Mouse (Mus musculus): ENCODE measurements around the gene Luzp1. TPM values are rescaled to one million over a fixed set of nuclear protein-coding genes. Genes with fewer than 3 reads are reported as not detected.

Gene Luzp1
- polyA plus RNA-seq, 1 experiment from 2014 or later = 67.8 TPM

DNA sequence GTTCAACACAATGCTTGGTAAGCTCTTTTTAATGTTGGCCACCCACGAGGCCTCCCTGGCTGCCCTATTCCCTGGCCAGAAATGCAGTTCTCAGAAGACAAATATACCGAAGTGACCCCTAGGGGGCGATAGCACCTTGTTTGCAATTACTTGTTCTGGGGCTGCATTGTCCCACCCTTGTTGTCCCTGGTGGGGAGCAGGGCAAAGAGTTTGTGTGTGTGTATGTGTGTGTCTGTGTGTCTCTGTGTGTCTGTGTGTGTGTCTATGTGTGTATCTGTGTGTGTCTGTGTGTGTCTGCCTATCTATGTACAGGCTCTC lies 38.2 kb upstream of the Luzp1 start:
- no peak overlapping the region for H3K9ac ChIP-seq (ENCODE audit: low read length)
- DNase-seq (ENCODE audit: low spot score) = peak; percentile 71
- no peaks in the 10 kb centered on the region for H3K36me3 ChIP-seq (ENCODE audit: control insufficient read depth, insufficient read depth, low read length)
- H3K4me3 ChIP-seq (ENCODE audit: low read depth, low read length) = no peak overlapping the region
- no peaks in the 10 kb centered on the region for H3K9me3 ChIP-seq (ENCODE audit: control insufficient read depth, low read length)
- ATAC-seq (ENCODE audit: low FRiP score, low TSS enrichment) = no peak
- WGBS = 6% methylated on average over 3 of the region's 3 CpGs
- no peaks in the 10 kb centered on the region for H3K27me3 ChIP-seq (ENCODE audit: control insufficient read depth, insufficient read depth, low read length)
- H3K4me1 ChIP-seq (replicated peaks; ENCODE audit: control insufficient read depth, insufficient read depth) = no peaks in the 10 kb centered on the region; the same call in 1 of the 2 replicates
- no peak overlapping the region for H3K4me2 ChIP-seq (replicated peaks; ENCODE audit: low read depth)
- no peak overlapping the region for H3K27ac ChIP-seq (replicated peaks)
- TF ChIP-seq CTCF (IDR thresholded peaks at IDR 0.05; ENCODE audit: low read depth) = peak; percentile 83
- TF ChIP-seq EP300 (optimal IDR thresholded peaks at IDR 0.05) = no peak

DNA sequence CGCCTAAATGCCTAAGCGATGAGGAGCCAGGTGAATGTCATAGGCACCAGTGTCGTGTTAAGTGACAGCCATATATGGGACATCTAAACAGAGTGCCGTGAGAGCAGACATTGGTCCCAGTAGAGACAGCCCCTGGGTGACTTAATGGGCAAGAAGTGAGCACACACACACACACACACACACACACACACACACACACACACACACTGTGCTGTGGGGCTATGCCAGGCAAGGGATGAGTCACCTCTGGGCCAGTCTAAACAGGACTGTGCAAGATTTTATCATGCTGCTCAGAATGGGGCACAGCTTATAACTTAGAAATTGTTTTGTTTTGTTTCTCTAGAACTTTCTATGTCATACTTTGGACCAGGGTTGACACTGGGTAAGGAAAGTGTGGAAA lies 35.5 kb upstream of the Luzp1 start:
- H3K36me3 ChIP-seq (ENCODE audit: control insufficient read depth, insufficient read depth, low read length) = no peaks in the 10 kb centered on the region
- 65% methylated on average over 4 of the region's 4 CpGs for whole genome bisulfite sequencing
- no peak for TF ChIP-seq CTCF (IDR thresholded peaks at IDR 0.05; ENCODE audit: low read depth)
- no peak for TF ChIP-seq EP300 (optimal IDR thresholded peaks at IDR 0.05)
- H3K4me2 ChIP-seq (replicated peaks; ENCODE audit: low read depth) = no peak overlapping the region
- H3K4me3 ChIP-seq (ENCODE audit: low read depth, low read length) = no peak overlapping the region
- DNase-seq (ENCODE audit: low spot score) = peak; percentile 25
- no peak overlapping the region for H3K9ac ChIP-seq (ENCODE audit: low read length)
- no peaks in the 10 kb centered on the region for H3K9me3 ChIP-seq (ENCODE audit: control insufficient read depth, low read length)
- 0 out of 2 replicates have a peak overlapping the region, but pooled peaks have one; percentile 8 for H3K27ac ChIP-seq (replicated peaks)
- peaks cover 2% of the 10 kb centered on the region; the same call in 1 of the 2 replicates for H3K4me1 ChIP-seq (replicated peaks; ENCODE audit: control insufficient read depth, insufficient read depth)
- ATAC-seq (ENCODE audit: low FRiP score, low TSS enrichment) = peak; percentile 74
- H3K27me3 ChIP-seq (ENCODE audit: control insufficient read depth, insufficient read depth, low read length) = no peaks in the 10 kb centered on the region

DNA sequence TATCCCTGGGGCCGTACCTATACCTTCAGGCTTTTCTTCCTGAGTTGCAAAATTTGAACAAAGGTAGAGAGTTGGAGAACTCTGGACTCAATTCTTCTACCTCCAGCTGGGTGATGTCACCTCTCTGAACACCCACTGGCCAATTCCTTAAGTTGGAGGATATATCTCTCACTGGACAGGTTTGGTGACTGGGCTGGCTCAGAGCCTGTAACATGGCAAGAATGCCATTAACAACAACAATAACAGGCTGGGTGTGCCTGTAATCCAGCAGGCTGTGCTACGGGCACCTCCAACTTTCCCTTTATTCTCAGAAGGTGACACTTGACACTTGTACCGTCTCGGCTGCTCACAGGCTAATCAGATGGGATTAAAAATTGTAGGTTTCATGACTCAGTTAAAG lies 30.5 kb upstream of the Luzp1 start:
- no peak overlapping the region for H3K4me2 ChIP-seq (replicated peaks; ENCODE audit: low read depth)
- no peaks in the 10 kb centered on the region for H3K36me3 ChIP-seq (ENCODE audit: control insufficient read depth, insufficient read depth, low read length)
- H3K4me1 ChIP-seq (replicated peaks; ENCODE audit: control insufficient read depth, insufficient read depth) = 0 out of 2 replicates have a peak, but pooled peaks cover 2% of the 10 kb centered on the region
- H3K27ac ChIP-seq (replicated peaks) = no peak overlapping the region
- no peaks in the 10 kb centered on the region for H3K27me3 ChIP-seq (ENCODE audit: control insufficient read depth, insufficient read depth, low read length)
- WGBS = 32% methylated on average over 4 of the region's 4 CpGs
- H3K9ac ChIP-seq (ENCODE audit: low read length) = no peak overlapping the region
- ATAC-seq (ENCODE audit: low FRiP score, low TSS enrichment) (peak; percentile 33), DNase-seq (ENCODE audit: low spot score) (peak; percentile 36)
- no peaks in the 10 kb centered on the region for H3K9me3 ChIP-seq (ENCODE audit: control insufficient read depth, low read length)
- H3K4me3 ChIP-seq (ENCODE audit: low read depth, low read length) = no peak overlapping the region
- TF ChIP-seq EP300 (optimal IDR thresholded peaks at IDR 0.05) = no peak
- no peak for TF ChIP-seq CTCF (IDR thresholded peaks at IDR 0.05; ENCODE audit: low read depth)

DNA sequence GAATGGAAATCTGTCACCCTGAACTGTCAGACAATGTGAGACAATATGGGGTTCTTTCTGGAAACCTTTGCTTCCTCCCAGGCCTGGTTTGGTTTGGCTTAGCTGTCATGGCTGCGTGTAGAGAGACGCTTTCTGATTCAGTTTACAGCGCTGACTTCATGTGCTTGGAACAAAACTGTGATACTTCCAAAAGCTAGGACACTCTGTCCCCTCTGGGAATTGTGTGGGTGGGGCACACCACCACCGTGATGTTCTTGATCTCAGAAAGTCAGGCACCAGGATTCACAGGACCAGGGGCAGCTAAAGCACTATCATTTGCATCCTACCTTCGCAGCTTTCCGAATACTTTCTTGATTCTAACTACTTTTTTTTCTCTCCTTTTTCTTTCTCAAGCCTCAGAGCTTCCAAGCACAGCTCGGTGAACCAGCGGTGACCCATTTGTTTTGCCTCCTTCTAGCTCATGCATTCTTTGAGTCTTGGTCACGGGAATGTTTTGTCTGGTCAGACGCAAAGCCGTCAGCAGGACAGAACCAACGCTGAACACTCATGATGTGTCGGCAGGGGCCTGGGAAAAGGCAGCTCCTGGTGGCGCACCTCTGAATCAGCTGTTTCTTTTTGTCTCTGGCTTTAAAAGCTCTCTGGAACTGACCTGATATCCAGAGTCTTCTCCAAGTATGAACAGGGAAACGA lies 28.1 kb upstream of the Luzp1 start:
- 0 out of 2 replicates have a peak overlapping the region, but pooled peaks have one; percentile 30 for H3K27ac ChIP-seq (replicated peaks)
- no peaks in the 10 kb centered on the region for H3K27me3 ChIP-seq (ENCODE audit: control insufficient read depth, insufficient read depth, low read length)
- H3K4me2 ChIP-seq (replicated peaks; ENCODE audit: low read depth) = no peak overlapping the region
- 0 out of 2 replicates have a peak, but pooled peaks cover 2% of the 10 kb centered on the region for H3K4me1 ChIP-seq (replicated peaks; ENCODE audit: control insufficient read depth, insufficient read depth)
- ATAC-seq (ENCODE audit: low FRiP score, low TSS enrichment) (no peak), DNase-seq (ENCODE audit: low spot score) (no peak)
- TF ChIP-seq EP300 (optimal IDR thresholded peaks at IDR 0.05) (no peak), CTCF (IDR thresholded peaks at IDR 0.05; ENCODE audit: low read depth) (no peak)
- no peak overlapping the region for H3K4me3 ChIP-seq (ENCODE audit: low read depth, low read length)
- WGBS = 56% methylated on average over 15 of the region's 15 CpGs
- no peaks in the 10 kb centered on the region for H3K36me3 ChIP-seq (ENCODE audit: control insufficient read depth, insufficient read depth, low read length)
- H3K9ac ChIP-seq (ENCODE audit: low read length) = no peak overlapping the region
- H3K9me3 ChIP-seq (ENCODE audit: control insufficient read depth, low read length) = no peaks in the 10 kb centered on the region

DNA sequence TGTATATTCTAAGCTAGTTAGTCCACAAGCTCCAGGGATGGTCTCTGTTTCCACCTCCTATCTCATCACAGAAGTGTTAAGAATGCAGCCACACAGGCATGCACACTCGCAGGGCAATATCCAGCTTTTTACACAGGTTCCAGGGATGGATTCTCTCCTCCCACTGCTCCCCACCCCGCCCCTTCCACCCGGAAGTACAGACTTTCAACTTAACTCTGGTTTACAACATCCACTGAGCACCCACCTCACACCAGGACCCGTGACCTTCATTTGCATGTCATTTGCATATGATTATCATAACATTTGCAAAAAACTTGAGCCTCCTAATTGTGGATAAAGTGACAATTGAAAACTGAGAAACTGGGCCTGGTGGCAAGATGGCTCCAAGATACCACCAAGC lies 25.0 kb upstream of the Luzp1 start:
- H3K9ac ChIP-seq (ENCODE audit: low read length) = no peak overlapping the region
- ATAC-seq (ENCODE audit: low FRiP score, low TSS enrichment) = no peak
- DNase-seq (ENCODE audit: low spot score) = no peak
- H3K36me3 ChIP-seq (ENCODE audit: control insufficient read depth, insufficient read depth, low read length) = no peaks in the 10 kb centered on the region
- no peak overlapping the region for H3K4me3 ChIP-seq (ENCODE audit: low read depth, low read length)
- no peak overlapping the region for H3K4me2 ChIP-seq (replicated peaks; ENCODE audit: low read depth)
- H3K9me3 ChIP-seq (ENCODE audit: control insufficient read depth, low read length) = no peaks in the 10 kb centered on the region
- WGBS = 69% methylated on average over 4 of the region's 4 CpGs
- no peaks in the 10 kb centered on the region for H3K4me1 ChIP-seq (replicated peaks; ENCODE audit: control insufficient read depth, insufficient read depth)
- no peak for TF ChIP-seq CTCF (IDR thresholded peaks at IDR 0.05; ENCODE audit: low read depth)
- no peak for TF ChIP-seq EP300 (optimal IDR thresholded peaks at IDR 0.05)
- no peak overlapping the region for H3K27ac ChIP-seq (replicated peaks)
- H3K27me3 ChIP-seq (ENCODE audit: control insufficient read depth, insufficient read depth, low read length) = no peaks in the 10 kb centered on the region

DNA sequence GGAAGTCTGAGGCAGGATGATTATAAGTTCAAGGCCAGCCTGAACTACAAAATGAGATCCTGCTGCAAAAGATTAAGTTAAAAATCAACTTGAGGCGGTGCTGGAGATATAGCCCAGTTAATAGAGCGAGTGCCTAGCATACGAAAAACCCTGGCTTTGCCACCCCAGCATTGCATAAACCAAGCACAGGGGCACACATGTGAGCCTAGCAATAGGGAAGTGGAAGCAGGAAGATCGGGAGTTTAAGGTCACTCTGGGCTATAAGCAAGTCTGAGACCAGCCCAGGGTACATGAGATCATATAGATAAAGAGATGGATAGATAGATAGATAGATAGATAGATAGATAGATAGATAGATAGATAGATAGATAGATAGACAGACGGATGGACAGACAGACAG lies 19.8 kb upstream of the Luzp1 start:
- Histone ChIP-seq H3K4me1 (replicated peaks; ENCODE audit: control insufficient read depth, insufficient read depth) (no peaks in the 10 kb centered on the region), H3K9ac (ENCODE audit: low read length) (no peak overlapping the region), H3K27me3 (ENCODE audit: control insufficient read depth, insufficient read depth, low read length) (no peaks in the 10 kb centered on the region), H3K4me3 (ENCODE audit: low read depth, low read length) (no peak overlapping the region), H3K9me3 (ENCODE audit: control insufficient read depth, low read length) (no peaks in the 10 kb centered on the region), H3K27ac (replicated peaks) (no peak overlapping the region), H3K4me2 (replicated peaks; ENCODE audit: low read depth) (no peak overlapping the region), H3K36me3 (ENCODE audit: control insufficient read depth, insufficient read depth, low read length) (no peaks in the 10 kb centered on the region)
- 81% methylated on average over 5 of the region's 5 CpGs for WGBS
- no peak for ATAC-seq (ENCODE audit: low FRiP score, low TSS enrichment)
- DNase-seq (ENCODE audit: low spot score) = no peak
- no peak for TF ChIP-seq CTCF (IDR thresholded peaks at IDR 0.05; ENCODE audit: low read depth)
- TF ChIP-seq EP300 (optimal IDR thresholded peaks at IDR 0.05) = no peak

All from stomach, postnatal 0 days (tissue).